Mouse (Mus musculus) kidney, postnatal 14 days (tissue): ENCODE results near the gene Colca2.

ENCODE experiments used
- DNase-seq: peaks from one replicate; pipeline ENCODE4 v3.0.0; 2022; ENCODE audit warnings: mixed read lengths

Colca2 gene

DNA sequence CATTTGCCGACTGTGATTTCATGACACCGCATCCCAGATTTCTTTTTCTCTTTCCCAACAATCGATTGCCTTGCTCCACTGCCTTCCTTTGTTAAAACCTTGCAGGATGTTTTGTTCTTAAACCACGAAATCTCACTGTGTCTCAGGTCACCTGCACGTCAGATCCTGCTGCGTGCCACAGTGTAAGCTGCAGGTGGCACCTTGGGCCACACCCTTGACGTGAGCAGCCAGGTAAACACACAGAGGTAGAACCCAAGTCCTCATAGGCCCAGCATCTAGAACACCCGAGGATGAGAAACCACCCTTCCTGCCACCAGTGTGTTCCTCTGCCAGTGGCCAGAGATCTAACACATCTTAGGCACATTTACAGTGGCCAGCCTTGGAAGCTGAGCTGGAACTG lies 7.3 kb downstream of the Colca2 start:
- no peak for DNase-seq

DNA sequence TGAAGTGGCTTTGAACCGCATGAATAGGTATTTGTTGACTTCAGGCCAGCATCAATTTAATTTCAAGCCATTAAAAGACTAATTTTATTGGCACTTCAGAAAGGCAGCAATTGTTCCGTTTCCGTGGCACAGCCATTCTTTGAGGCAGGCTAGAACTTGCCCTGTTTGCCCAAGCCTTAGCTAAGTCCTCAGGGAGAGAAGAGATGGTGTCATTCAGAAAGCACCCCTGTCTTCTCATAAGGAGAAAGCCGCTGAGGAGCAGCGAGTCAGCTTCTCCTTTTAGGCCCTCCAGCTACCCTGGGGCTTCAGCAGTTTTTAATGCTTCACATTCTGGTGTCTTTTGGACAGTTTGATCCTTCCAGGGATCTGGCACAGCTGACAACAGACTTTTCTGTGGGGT lies 9.5 kb downstream of the Colca2 start:
- no peak for DNase-seq

DNA sequence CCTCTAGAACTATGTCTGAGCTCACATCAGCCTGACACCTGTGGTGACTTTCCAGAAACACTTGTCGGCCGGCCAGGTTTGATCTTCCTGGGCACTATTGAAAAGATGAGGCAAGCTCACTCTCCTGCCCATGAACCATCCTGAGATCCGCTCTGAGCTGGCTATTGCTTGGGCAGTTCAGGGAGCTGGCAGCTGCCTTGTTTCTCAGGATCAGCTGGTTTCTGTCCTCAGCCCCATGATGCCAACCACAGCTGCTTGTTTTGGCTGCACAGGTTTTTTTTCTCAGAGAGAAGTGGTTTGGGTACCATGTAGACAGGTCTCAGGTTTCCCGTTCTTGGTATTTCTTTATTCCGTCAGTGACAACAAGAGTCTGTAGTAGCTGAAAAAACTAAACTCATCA lies 19.9 kb downstream of the Colca2 start:
- DNase-seq = no peak

DNA sequence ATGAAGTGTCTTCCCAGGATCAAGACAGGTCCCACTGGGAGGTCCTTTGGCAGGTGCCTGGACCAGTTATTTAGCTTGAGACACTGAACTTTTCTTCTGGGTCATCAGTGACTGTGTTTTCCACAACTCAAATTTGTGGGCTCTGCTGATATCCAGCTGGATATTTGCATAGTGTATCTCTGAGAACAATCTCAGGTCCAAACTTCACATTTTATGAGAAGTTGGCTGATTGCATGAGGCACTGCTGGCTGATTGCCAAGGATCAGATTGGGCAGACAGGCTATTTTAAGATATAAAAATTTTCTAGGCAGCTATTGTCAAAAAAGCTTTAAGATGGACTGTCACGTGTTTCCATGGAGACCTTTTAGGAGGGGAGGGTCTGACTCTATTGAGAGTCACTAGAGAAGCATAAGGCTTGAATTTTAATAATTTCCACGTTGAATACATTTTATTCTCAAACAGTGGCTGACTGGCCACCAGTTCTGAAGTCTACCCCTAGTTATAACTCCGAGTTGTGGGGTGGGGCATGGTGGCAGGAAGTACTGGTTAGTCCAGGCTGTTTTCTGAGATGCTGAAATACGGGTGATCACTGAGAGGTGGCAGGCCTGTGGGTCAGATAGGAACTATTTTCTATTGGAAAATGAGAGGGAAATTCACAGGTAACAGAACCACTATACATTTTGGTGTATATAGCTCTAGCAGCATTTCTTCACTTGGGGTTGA lies 21.4 kb downstream of the Colca2 start:
- DNase-seq = no peak

DNA sequence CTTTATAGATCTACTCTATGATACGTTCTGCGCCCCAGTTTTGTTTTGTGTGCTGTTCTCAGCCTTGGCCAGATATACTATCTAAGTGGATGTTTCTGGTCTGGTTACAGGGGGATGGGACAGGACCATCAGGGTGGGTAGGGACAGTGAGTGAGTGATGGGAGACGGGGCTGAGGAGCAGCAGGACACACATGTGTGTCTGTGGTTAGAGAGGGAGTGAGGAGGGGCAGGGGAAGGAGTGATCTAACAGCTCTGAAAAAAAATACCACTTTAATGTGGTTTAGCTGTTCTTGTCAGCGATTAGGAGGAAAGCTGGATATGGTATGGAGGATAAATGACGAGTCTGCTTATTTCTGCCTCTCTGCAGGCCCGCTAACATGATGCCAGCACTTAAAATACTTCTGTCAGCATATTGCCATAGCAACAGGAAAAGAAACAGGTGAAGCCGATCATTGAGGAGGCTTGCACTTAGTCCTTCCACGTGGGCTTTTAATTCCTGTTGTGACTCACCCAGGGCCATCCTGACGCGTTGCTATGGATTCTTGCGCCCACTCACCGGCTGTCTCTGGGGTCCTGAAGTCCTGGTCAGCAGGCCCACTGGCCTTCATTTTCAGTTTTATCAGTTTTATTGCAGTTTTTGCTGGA lies 39.5 kb downstream of the Colca2 start:
- DNase-seq = no peak

DNA sequence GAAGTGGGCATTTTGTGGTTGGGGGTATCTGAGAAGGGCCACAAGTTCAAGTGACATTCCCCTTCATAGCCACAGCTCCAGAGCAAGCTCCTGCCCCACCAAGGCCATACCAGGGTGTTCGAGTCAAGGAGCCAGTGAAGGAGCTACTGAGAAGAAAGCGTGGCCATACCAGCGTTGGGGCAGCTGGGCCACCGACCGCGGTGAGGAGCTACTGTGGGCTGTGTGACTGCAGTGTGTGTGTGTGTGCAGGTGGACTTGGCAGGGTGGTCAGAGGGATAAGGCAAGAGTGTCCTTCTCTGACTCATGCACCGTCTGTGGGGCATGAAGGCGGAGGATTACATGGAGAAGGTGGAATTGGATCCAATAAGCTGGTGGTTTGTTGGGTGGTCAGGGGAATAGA lies 46.2 kb downstream of the Colca2 start:
- DNase-seq = no peak

DNA sequence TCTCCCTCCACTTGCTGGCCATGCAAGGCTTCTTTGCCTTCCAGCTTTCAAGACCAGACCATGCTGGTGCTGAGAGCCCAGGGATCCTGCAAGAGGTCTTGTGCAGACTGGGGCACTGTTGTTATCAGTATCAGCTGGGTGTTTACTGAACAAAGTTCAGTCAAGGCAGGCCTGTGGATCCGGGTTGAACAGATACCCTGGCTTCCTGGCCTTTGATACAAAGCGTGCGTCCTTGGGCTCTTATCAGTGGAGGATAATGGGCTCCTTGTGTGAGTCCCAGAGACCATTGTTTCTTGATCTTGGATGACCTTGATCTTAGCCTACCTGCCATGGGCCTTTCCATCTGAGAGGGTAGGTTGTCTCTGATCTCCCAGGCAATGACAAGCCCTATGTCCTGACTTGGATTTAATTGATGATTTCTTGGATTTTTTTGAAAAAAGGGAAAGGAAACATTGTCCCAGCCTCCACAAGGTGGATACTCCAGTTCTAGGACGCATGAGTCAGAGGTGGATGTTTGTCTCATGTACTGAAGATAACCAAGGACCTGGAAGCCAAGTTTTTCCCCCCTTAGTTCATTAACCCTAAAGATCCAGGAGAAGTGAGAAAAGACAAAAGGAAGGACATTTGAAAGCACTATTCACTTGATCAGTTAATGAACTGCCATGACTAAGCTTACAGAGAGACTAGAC lies 47.5 kb downstream of the Colca2 start:
- no peak for DNase-seq

DNA sequence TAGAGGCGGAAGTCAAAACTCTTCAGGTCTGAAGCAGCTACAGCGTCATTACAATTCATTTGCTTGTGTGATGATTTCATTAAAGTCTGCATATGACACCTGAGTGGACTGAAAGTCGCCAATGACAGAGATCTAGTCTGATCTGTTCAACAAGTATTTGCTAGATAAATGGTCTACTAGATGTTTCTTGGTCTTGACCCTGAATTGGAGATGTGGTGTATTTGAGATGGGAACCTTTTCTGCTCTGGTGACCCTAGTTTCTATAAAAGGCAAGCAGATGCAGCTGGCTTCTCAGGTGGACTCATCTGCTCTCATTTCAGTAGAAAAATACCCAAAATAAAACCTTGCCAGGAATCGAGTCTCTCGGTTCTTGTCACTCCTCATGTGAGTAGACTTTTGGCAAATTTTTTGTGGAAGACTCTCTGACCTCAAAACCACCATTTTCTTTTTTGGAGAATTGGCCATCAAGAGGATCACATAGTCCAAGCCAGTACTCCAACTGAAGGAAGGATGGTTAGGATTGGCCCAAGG lies 52.7 kb downstream of the Colca2 start:
- no peak for DNase-seq
